In genomic region chr10:121334576-121334975, GRCm38 (mm10) we compare ENCODE assay signal across 9 mouse cellular contexts. TPM values are rescaled to one million over a fixed set of nuclear protein-coding genes. Genes with fewer than 3 reads are reported as not detected.
A peak's percentile ranks its signal among the peaks of the same experiment; 100 is the strongest.
DNase-seq lines count a peak whose midpoint lies in the region; ATAC-seq and TF ChIP-seq lines count a peak whose summit lies in the region.
"Had no signal": no experiment of that assay in that cellular context is flagged by ENCODE, and none has a peak within 500 bp of the region (broad histone marks: within the 10 kb centered on the region; RNA-seq: fewer than 3 reads in every experiment).

No protein-coding gene starts in this region.

- no peaks in the 10 kb centered on the region for H3K27me3 ChIP-seq in forebrain, embryonic 11.5 days (ENCODE audit: control insufficient read depth, insufficient read depth, low read length)
- H3K27me3 ChIP-seq in forebrain, embryonic 16.5 days (replicated peaks; ENCODE audit: control insufficient read depth, insufficient read depth, low read length), result no peaks in the 10 kb centered on the region
- H3K27me3 ChIP-seq in embryonic facial prominence, embryonic 10.5 days (replicated peaks; ENCODE audit: low read depth, poor library complexity, severe bottlenecking), result 0 out of 2 replicates have a peak, but pooled peaks cover 6% of the 10 kb centered on the region
- no peaks in the 10 kb centered on the region for H3K27me3 ChIP-seq in spleen, adult 2 months (ENCODE audit: control insufficient read depth, insufficient read depth, low read length)
- H3K27me3 ChIP-seq: hindbrain, embryonic 15.5 days had no signal

- H3K4me3 ChIP-seq in forebrain, embryonic 11.5 days (ENCODE audit: low read depth, low read length), result no peak overlapping the region
- no peak overlapping the region for H3K4me3 ChIP-seq in forebrain, embryonic 16.5 days (replicated peaks; ENCODE audit: low read length)
- H3K4me3 ChIP-seq in embryonic facial prominence, embryonic 10.5 days, result no peak overlapping the region
- no peak overlapping the region for H3K4me3 ChIP-seq in spleen, adult 2 months (ENCODE audit: extremely low read depth, insufficient read depth, insufficient read length)
- H3K4me3 ChIP-seq: hindbrain, embryonic 15.5 days had no signal

- no peak overlapping the region for H3K9ac ChIP-seq in forebrain, embryonic 11.5 days (ENCODE audit: low read length)
- no peak overlapping the region for H3K9ac ChIP-seq in forebrain, embryonic 16.5 days (replicated peaks; ENCODE audit: low read depth, low read length)
- H3K9ac ChIP-seq: hindbrain, embryonic 15.5 days had no signal

- no peaks in the 10 kb centered on the region for H3K9me3 ChIP-seq in forebrain, embryonic 11.5 days (ENCODE audit: control insufficient read depth, low read length)
- H3K9me3 ChIP-seq in forebrain, embryonic 16.5 days (ENCODE audit: control insufficient read depth, low read length), result no peaks in the 10 kb centered on the region
- peaks cover 5% of the 10 kb centered on the region; the same call in 1 of the 2 replicates for H3K9me3 ChIP-seq in embryonic facial prominence, embryonic 10.5 days
- H3K9me3 ChIP-seq: hindbrain, embryonic 15.5 days had no signal

- no peaks in the 10 kb centered on the region for H3K36me3 ChIP-seq in forebrain, embryonic 11.5 days (ENCODE audit: control insufficient read depth, insufficient read depth, low read length)
- no peaks in the 10 kb centered on the region for H3K36me3 ChIP-seq in forebrain, embryonic 16.5 days (ENCODE audit: control insufficient read depth, insufficient read depth)
- H3K36me3 ChIP-seq in embryonic facial prominence, embryonic 10.5 days (replicated peaks), result no peaks in the 10 kb centered on the region
- H3K36me3 ChIP-seq in spleen, adult 2 months (ENCODE audit: control insufficient read depth, insufficient read depth, low read length), result no peaks in the 10 kb centered on the region
- H3K36me3 ChIP-seq: hindbrain, embryonic 15.5 days had no signal

- WGBS in forebrain, embryonic 11.5 days, result 75% methylated on average over 3 of the region's 3 CpGs
- 79% methylated on average over 3 of the region's 3 CpGs for WGBS in forebrain, embryonic 16.5 days
- WGBS in embryonic facial prominence, embryonic 10.5 days, result 80% methylated on average over 3 of the region's 3 CpGs
- WGBS in spleen, adult 2 months, result 73% methylated on average over 3 of the region's 3 CpGs

- H3K27ac ChIP-seq in forebrain, embryonic 11.5 days (ENCODE audit: low read depth, low read length), result no peak overlapping the region
- no peak overlapping the region for H3K27ac ChIP-seq in forebrain, embryonic 16.5 days (ENCODE audit: low read length)
- no peak overlapping the region for H3K27ac ChIP-seq in embryonic facial prominence, embryonic 10.5 days (replicated peaks)
- H3K27ac ChIP-seq in spleen, adult 2 months (ENCODE audit: insufficient read depth, low read length), result no peak overlapping the region
- H3K27ac ChIP-seq: hindbrain, embryonic 15.5 days had no signal

- TF ChIP-seq POLR2A in spleen, adult 2 months (IDR thresholded peaks at IDR 0.05; ENCODE audit: low read depth, low read length), result no peak

- H3K4me1 ChIP-seq in forebrain, embryonic 11.5 days (replicated peaks; ENCODE audit: control insufficient read depth, insufficient read depth, low read length), result no peaks in the 10 kb centered on the region
- H3K4me1 ChIP-seq in forebrain, embryonic 16.5 days (replicated peaks; ENCODE audit: control insufficient read depth, insufficient read depth, low read length), result no peaks in the 10 kb centered on the region
- H3K4me1 ChIP-seq in embryonic facial prominence, embryonic 10.5 days, result no peaks in the 10 kb centered on the region
- H3K4me1 ChIP-seq in spleen, adult 2 months (ENCODE audit: control insufficient read depth, insufficient read depth, insufficient read length), result no peaks in the 10 kb centered on the region
- H3K4me1 ChIP-seq: hindbrain, embryonic 15.5 days had no signal

- peak; percentile 72 for DNase-seq in forebrain, embryonic 11.5 days (ENCODE audit: low spot score)
- peak; percentile 46 for DNase-seq in 3T3-L1 (ENCODE audit: low read depth, low spot score)
- DNase-seq in adrenal gland, postnatal 14 days, result peak; percentile 81
- DNase-seq in embryonic facial prominence, embryonic 10.5 days (ENCODE audit: low spot score), result peak; percentile 58
- peak; percentile 63 to 81 for DNase-seq in kidney, postnatal 25 days
- DNase-seq in lung, postnatal 14 days, result peak; percentile 86
- peak; percentile 45 to 70 for DNase-seq in spleen, adult 2 months (ENCODE audit: low read depth in 1 of 2, low spot score in 2 of 2)

- no peak for ATAC-seq in forebrain, embryonic 11.5 days (replicated peaks; ENCODE audit: low FRiP score)
- ATAC-seq in forebrain, embryonic 16.5 days, result no peak

- TF ChIP-seq CTCF in spleen, adult 2 months (IDR thresholded peaks at IDR 0.05; ENCODE audit: extremely low read depth, insufficient read depth, insufficient read length, insufficient replicate concordance), result peak; percentile 69; the same call in 1 of the 2 replicates

- no peak overlapping the region for H3K4me2 ChIP-seq in forebrain, embryonic 11.5 days (ENCODE audit: low read depth, low read length, severe bottlenecking)
- H3K4me2 ChIP-seq in forebrain, embryonic 16.5 days (ENCODE audit: low read length), result no peak overlapping the region
- H3K4me2 ChIP-seq: hindbrain, embryonic 15.5 days had no signal

RNA-seq across cellular contexts. Expression of gene Tbc1d30, which starts 16.5 kb away (rescaled TPM):
- 3.0 and 3.3 TPM in 2 replicates for polyA plus RNA-seq in forebrain, embryonic 11.5 days (2014; fragmentation: Nextera tagmentation; extraction: Ambion mirVana)
- 11.5 and 12.5 TPM in 2 replicates for polyA plus RNA-seq in forebrain, embryonic 16.5 days (2015; fragmentation: Nextera tagmentation; extraction: Ambion mirVana)
- total RNA-seq in adrenal gland, postnatal 14 days (2021), result 3.9 and 4.2 TPM in 2 replicates
- 1.8 and 2.3 TPM in 2 replicates for polyA plus RNA-seq in embryonic facial prominence, embryonic 10.5 days (2016; fragmentation: Nextera tagmentation; extraction: Ambion mirVana)
- 0.78 and 1.3 TPM in 2 replicates for polyA plus RNA-seq in spleen, adult 2 months (2012; rRNA removed)

RNA-seq across cellular contexts. Expression of gene Gns, which starts 30.3 kb away (rescaled TPM):
- 43.1 and 45.6 TPM in 2 replicates for polyA plus RNA-seq in forebrain, embryonic 11.5 days (2014; fragmentation: Nextera tagmentation; extraction: Ambion mirVana)
- polyA plus RNA-seq in forebrain, embryonic 16.5 days (2015; fragmentation: Nextera tagmentation; extraction: Ambion mirVana), result 35.2 and 35.6 TPM in 2 replicates
- 126 and 138 TPM in 2 replicates for total RNA-seq in adrenal gland, postnatal 14 days (2021)
- polyA plus RNA-seq in embryonic facial prominence, embryonic 10.5 days (2016; fragmentation: Nextera tagmentation; extraction: Ambion mirVana), result 40.0 and 41.4 TPM in 2 replicates
- polyA plus RNA-seq in spleen, adult 2 months (2012; rRNA removed), result 66.8 and 181 TPM in 2 replicates
